9 mouse cellular contexts compared by ENCODE assay signal in the genomic region with DNA sequence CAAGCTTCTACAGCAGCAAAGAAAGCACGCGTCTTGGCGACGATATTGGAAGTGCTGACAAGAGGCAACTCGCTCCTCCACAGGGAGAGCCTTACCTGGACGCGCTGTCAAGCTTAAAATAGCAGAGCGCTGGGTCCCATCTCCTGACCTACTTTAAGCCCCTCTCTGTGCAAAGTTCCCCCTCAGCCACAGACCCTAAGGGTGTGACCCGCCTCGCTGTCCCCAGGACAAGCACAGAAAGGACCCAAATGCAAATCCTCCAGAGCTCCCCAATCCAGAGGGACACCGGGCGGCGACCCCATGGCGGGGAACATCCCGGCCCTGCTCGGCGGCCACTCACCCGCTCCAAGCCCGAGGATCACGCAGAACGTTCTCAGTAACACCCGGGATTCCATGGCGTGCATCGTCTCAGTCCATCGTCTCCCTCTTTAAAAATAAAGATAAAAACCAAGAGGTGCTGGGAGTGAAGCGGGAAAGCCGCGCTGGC. TPM values are rescaled to one million over a fixed set of nuclear protein-coding genes. Genes with fewer than 3 reads are reported as not detected.
A peak's percentile ranks its signal among the peaks of the same experiment; 100 is the strongest.
DNase-seq lines count a peak whose midpoint lies in the region; ATAC-seq and TF ChIP-seq lines count a peak whose summit lies in the region.
"Had no signal": no experiment of that assay in that cellular context is flagged by ENCODE, and none has a peak within 500 bp of the region (broad histone marks: within the 10 kb centered on the region; RNA-seq: fewer than 3 reads in every experiment).

No protein-coding gene starts in this region.

- H3K9ac ChIP-seq in neural tube, embryonic 11.5 days (ENCODE audit: low read length), result peak overlapping the region; percentile 87
- peak overlapping the region; percentile 48; the same call in 1 of the 2 replicates for H3K9ac ChIP-seq in intestine, embryonic 16.5 days (ENCODE audit: low read depth, low read length)

- no peak for TF ChIP-seq CTCF in small intestine, adult 2 months (IDR thresholded peaks at IDR 0.05; ENCODE audit: extremely low read depth, insufficient read length, insufficient replicate concordance, low read depth, low read length)

- H3K27me3 ChIP-seq in neural tube, embryonic 11.5 days (ENCODE audit: control insufficient read depth, insufficient read depth, low read length), result 0 out of 2 replicates have a peak, but pooled peaks cover 3% of the 10 kb centered on the region
- peaks cover 24% of the 10 kb centered on the region for H3K27me3 ChIP-seq in intestine, embryonic 16.5 days (replicated peaks; ENCODE audit: control insufficient read depth, insufficient read depth, low read length)
- H3K27me3 ChIP-seq in small intestine, adult 2 months (ENCODE audit: control insufficient read depth, insufficient read depth, low read length), result peaks cover 21% of the 10 kb centered on the region

- H3K27ac ChIP-seq in neural tube, embryonic 11.5 days (ENCODE audit: low read depth, low read length), result peak overlapping the region; percentile 83
- no peak overlapping the region for H3K27ac ChIP-seq in intestine, embryonic 16.5 days (ENCODE audit: low read length)
- H3K27ac ChIP-seq in small intestine, adult 2 months (ENCODE audit: insufficient read depth, low read depth, low read length), result no peak overlapping the region

- 0 out of 2 replicates have a peak, but pooled peaks cover 2% of the 10 kb centered on the region for H3K4me1 ChIP-seq in neural tube, embryonic 11.5 days (ENCODE audit: control insufficient read depth, insufficient read depth, low read length)
- H3K4me1 ChIP-seq in intestine, embryonic 16.5 days (ENCODE audit: control insufficient read depth, insufficient read depth, low read length), result 0 out of 2 replicates have a peak, but pooled peaks cover 12% of the 10 kb centered on the region
- H3K4me1 ChIP-seq in small intestine, adult 2 months (ENCODE audit: control insufficient read depth, insufficient read depth, insufficient read length, low read length), result no peaks in the 10 kb centered on the region

- no peaks in the 10 kb centered on the region for H3K9me3 ChIP-seq in neural tube, embryonic 11.5 days (ENCODE audit: control insufficient read depth, low read length)
- no peaks in the 10 kb centered on the region for H3K9me3 ChIP-seq in intestine, embryonic 16.5 days (ENCODE audit: control insufficient read depth, low read length)

- peak; percentile 58 for DNase-seq in cerebellum, adult 11-12 months
- DNase-seq in cerebellum, adult 8-10 months, result no peak
- DNase-seq in neural tube, embryonic 11.5 days (ENCODE audit: low spot score), result peak; percentile 41
- DNase-seq in neural tube, embryonic 10.5 days (ENCODE audit: extremely low spot score, low spot score), result no peak
- no peak for DNase-seq in spleen, postnatal 4 days (ENCODE audit: low spot score in 2 of 2)
- DNase-seq in thymus, postnatal 10 days (ENCODE audit: low spot score in 2 of 2), result no peak

- no peaks in the 10 kb centered on the region for H3K36me3 ChIP-seq in neural tube, embryonic 11.5 days (ENCODE audit: control insufficient read depth, insufficient read depth, low read length)
- H3K36me3 ChIP-seq in intestine, embryonic 16.5 days (ENCODE audit: control insufficient read depth, insufficient read depth, low read length), result no peaks in the 10 kb centered on the region
- no peaks in the 10 kb centered on the region for H3K36me3 ChIP-seq in small intestine, adult 2 months (ENCODE audit: control insufficient read depth, insufficient read depth, low read length)

- ATAC-seq in neural tube, embryonic 11.5 days (ENCODE audit: insufficient read depth, low FRiP score, low TSS enrichment), result peak; percentile 13
- ATAC-seq in intestine, embryonic 16.5 days, result no peak

- TF ChIP-seq POLR2A in small intestine, adult 2 months (IDR thresholded peaks at IDR 0.05; ENCODE audit: low read depth, low read length), result no peak

- 0% methylated on average over 28 of the region's 28 CpGs for WGBS in neural tube, embryonic 11.5 days
- WGBS in intestine, embryonic 16.5 days, result under 1% methylated on average over 28 of the region's 28 CpGs
- WGBS in small intestine, adult 2 months, result 3% methylated on average over 28 of the region's 28 CpGs

- H3K4me2 ChIP-seq in neural tube, embryonic 11.5 days (ENCODE audit: low read depth), result peak overlapping the region; percentile 48
- H3K4me2 ChIP-seq in intestine, embryonic 16.5 days (ENCODE audit: low read depth, low read length), result peak overlapping the region; percentile 96

- H3K4me3 ChIP-seq in neural tube, embryonic 11.5 days (ENCODE audit: low read depth, low read length), result peak overlapping the region; percentile 76
- H3K4me3 ChIP-seq in intestine, embryonic 16.5 days (ENCODE audit: low read length), result peak overlapping the region; percentile 56
- peak overlapping the region; percentile 28 for H3K4me3 ChIP-seq in small intestine, adult 2 months (ENCODE audit: low read depth, low read length)
- H3K4me3 ChIP-seq: myocyte had no signal

RNA-seq across cellular contexts. Expression of gene Nell2, which starts 0.9 kb away (rescaled TPM):
- 133 and 155 TPM in 2 replicates for polyA plus RNA-seq in neural tube, embryonic 11.5 days (2014; fragmentation: Nextera tagmentation; extraction: Ambion mirVana)
- polyA plus RNA-seq in intestine, embryonic 16.5 days (2015; fragmentation: Nextera tagmentation; extraction: Ambion mirVana), result 8.7 and 9.5 TPM in 2 replicates
- 0.33 and 0.46 TPM in 2 replicates for polyA plus RNA-seq in small intestine, adult 2 months (2012; rRNA removed)

Comparison
In these comparisons a context has a peak if more than half of its experiments do, and no peak if none do; other contexts are left out.
1. DNase-seq: peak in cerebellum, adult 11-12 months (single experiment) and neural tube, embryonic 11.5 days (single experiment); none in cerebellum, adult 8-10 months (single experiment), neural tube, embryonic 10.5 days (single experiment), spleen, postnatal 4 days (0 of 2) and thymus, postnatal 10 days (0 of 2).
2. RNA of gene Nell2, which starts 0.9 kb away (polyA plus RNA-seq): 133 to 155 TPM in neural tube, embryonic 11.5 days; 8.7 to 9.5 TPM in intestine, embryonic 16.5 days and 0.33 to 0.46 TPM in small intestine, adult 2 months; every median in the first group is over 10 times any median in the second.
3. Peak in every context shown above with its lines, with median percentiles within 50 percentile points of each other: H3K4me3 ChIP-seq.